Mouse (Mus musculus) embryonic facial prominence, embryonic 15.5 days (tissue): Measurements from ENCODE around the gene Mllt3. TPM values are rescaled to one million over a fixed set of nuclear protein-coding genes. Genes with fewer than 3 reads are reported as not detected.

Source experiments
- ATAC-seq: fragments of 200-750 bp; cut with Nextera tagmentation; 2 replicates; pipeline ENCODE4 v1.8.0; 2017; ENCODE audit warnings: low read depth, moderate TSS enrichment; ENCODE audit not compliant: insufficient number of reproducible peaks, low FRiP score, low TSS enrichment
- H3K27ac ChIP-seq: fragments of 300-500 bp; sonication (generic); replicated peaks from 2 replicates; pipeline ENCODE4 v1.5.1; 2015; ENCODE audit warnings: mild to moderate bottlenecking, inconsistent platforms
- H3K27me3 ChIP-seq: fragments of 300-500 bp; sonication (generic); 2 replicates; pipeline ENCODE4 v1.6.1; 2015; ENCODE audit warnings: inconsistent platforms
- H3K36me3 ChIP-seq: fragments of 300-500 bp; sonication (generic); 2 replicates; pipeline ENCODE4 v1.6.1; 2015; ENCODE audit warnings: mild to moderate bottlenecking, inconsistent platforms
- H3K4me1 ChIP-seq: fragments of 300-500 bp; sonication (generic); 2 replicates; pipeline ENCODE4 v1.6.1; 2015; ENCODE audit warnings: inconsistent platforms
- H3K4me2 ChIP-seq: fragments of 300-500 bp; sonication (generic); replicated peaks from 2 replicates; pipeline ENCODE4 v1.6.1; 2015; ENCODE audit warnings: mild to moderate bottlenecking, inconsistent platforms
- H3K4me3 ChIP-seq: fragments of 300-500 bp; sonication (generic); replicated peaks from 2 replicates; pipeline ENCODE4 v1.5.1; 2015; ENCODE audit warnings: mild to moderate bottlenecking, inconsistent platforms
- H3K9ac ChIP-seq: fragments of 300-500 bp; sonication (generic); 2 replicates; pipeline ENCODE4 v1.6.1; 2015; ENCODE audit warnings: inconsistent platforms
- H3K9me3 ChIP-seq: fragments of 300-500 bp; sonication (generic); replicated peaks from 2 replicates; pipeline ENCODE4 v1.6.1; 2016; ENCODE audit warnings: inconsistent platforms
- WGBS: fragments of 180-500 bp; shearing (Covaris S2); methylation state at CpG from one replicate; pipeline ENCODE4 v1.1.7; 2015; 5-methylcytosine and 5-hydroxymethylcytosine counted together
- polyA plus RNA-seq: library from polyadenylated mRNA; unstranded; fragments of >200 nt; fragmentation: Nextera tagmentation; extraction: Ambion mirVana; gene quantifications from 2 replicates; pipeline ENCODE4 v1.2.1, GENCODE M21; 2015

Gene Mllt3
- polyA plus RNA-seq, 1 experiment from 2014 or later: 56.4 TPM

DNA sequence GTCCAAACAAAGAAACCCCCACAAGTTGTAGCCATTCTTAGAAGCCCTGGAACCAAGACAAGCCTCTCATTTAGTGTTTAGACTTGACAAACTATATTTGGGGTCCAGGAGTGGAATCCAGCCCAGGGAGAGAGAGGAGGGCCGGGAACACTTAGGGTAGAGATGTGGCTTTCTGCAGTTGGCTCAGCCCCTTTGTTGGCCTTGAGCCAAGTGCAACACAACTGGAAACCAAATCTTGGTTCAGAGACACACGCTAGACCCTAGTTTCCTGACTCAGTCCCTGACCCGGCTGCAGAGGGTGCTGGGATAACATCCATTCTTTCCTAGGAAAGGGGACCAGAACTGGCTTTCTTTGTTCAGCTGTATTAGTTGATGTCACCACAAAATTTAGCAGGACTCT, 296.4 kb downstream of the Mllt3 start:
- Histone ChIP-seq H3K27me3 (no peaks in the 10 kb centered on the region), H3K9ac (no peak overlapping the region), H3K36me3 (no peaks in the 10 kb centered on the region), H3K4me1 (peaks cover 17% of the 10 kb centered on the region), H3K9me3 (no peaks in the 10 kb centered on the region), H3K4me3 (no peak overlapping the region), H3K27ac (no peak overlapping the region), H3K4me2 (no peak overlapping the region)
- 41% methylated on average over 3 of the region's 3 CpGs for WGBS
- peak; percentile 61; the same call in 1 of the 2 replicates for ATAC-seq

- H3K9me3 ChIP-seq: no peaks in the 10 kb centered on the region
- no peak for ATAC-seq
These were observed 302.0 kb downstream of the Mllt3 start for GRCm38 (mm10) chr4:87731118-87731672.

DNA sequence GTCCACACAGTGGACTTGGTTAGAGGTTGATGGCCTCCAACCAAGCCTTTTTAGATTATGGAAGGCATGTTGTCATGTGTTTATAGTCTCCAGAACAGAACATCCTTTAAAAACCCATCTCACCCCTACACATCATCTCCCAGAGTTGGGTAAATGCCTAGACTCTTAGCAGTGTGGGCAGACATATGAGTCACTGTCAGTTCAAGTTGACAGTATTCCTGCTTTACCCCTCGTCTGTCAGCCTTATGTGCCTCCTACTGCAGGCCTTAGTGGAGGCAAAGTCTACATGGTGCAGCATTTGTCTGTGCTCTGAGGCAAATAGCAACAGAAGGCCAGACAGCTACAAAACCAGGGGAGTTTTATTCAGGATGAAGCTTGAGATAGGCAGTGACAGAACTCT, 304.6 kb downstream of the Mllt3 start:
- 58% methylated on average over 1 of the region's 1 CpGs for WGBS

More at GRCm38 (mm10) chr4:87731118-87731672, 302.0 kb downstream of the Mllt3 start:
- Histone ChIP-seq H3K27me3 (no peaks in the 10 kb centered on the region), H3K4me2 (no peak overlapping the region), H3K27ac (no peak overlapping the region), H3K36me3 (no peaks in the 10 kb centered on the region), H3K4me3 (no peak overlapping the region), H3K9ac (no peak overlapping the region), H3K4me1 (peaks cover 8% of the 10 kb centered on the region)
- 21% methylated on average over 5 of the region's 5 CpGs for WGBS

DNA sequence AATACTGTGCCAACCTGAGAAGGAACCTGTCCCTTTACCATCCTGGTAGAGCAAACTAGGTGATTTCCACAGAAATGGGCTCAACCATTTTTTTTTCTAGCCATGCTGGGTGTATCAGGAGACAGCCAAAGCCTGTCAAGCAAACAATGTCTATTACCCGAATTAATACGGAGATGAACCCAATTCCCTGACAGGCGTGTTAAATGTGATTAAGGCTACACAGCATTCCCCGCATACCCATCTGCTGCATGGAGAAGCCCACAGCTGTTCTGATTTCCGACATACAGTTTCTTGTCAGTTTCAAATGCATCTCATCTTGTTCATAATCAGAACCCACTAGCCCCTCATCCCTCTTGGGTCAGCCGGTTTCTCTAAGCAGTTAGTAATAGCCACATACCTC, 309.7 kb downstream of the Mllt3 start:
- Histone ChIP-seq H3K9me3 (no peaks in the 10 kb centered on the region), H3K4me2 (no peak overlapping the region), H3K9ac (no peak overlapping the region), H3K4me3 (no peak overlapping the region), H3K27me3 (0 out of 2 replicates have a peak, but pooled peaks cover 5% of the 10 kb centered on the region), H3K36me3 (no peaks in the 10 kb centered on the region), H3K27ac (no peak overlapping the region), H3K4me1 (peaks cover 3% of the 10 kb centered on the region; the same call in 1 of the 2 replicates)
- ATAC-seq: no peak
- 42% methylated on average over 6 of the region's 6 CpGs for WGBS

More for the DNA sequence above, 304.6 kb downstream of the Mllt3 start:
- no peak overlapping the region for H3K27ac ChIP-seq
- H3K4me1 ChIP-seq: peaks cover 8% of the 10 kb centered on the region
- no peaks in the 10 kb centered on the region for H3K27me3 ChIP-seq
- no peak overlapping the region for H3K4me2 ChIP-seq
- H3K36me3 ChIP-seq: no peaks in the 10 kb centered on the region
- no peaks in the 10 kb centered on the region for H3K9me3 ChIP-seq
- no peak overlapping the region for H3K9ac ChIP-seq
- no peak overlapping the region for H3K4me3 ChIP-seq
- ATAC-seq: no peak

Other genes starting within 250 kb of the Mllt3 start
- 14.3 and 16.9 TPM in 2 replicates for gene Focad, start 61.3 kb upstream of the Mllt3 start, polyA plus RNA-seq